Mouse (Mus musculus): ENCODE data around the gene Eif4enif1.

DNA sequence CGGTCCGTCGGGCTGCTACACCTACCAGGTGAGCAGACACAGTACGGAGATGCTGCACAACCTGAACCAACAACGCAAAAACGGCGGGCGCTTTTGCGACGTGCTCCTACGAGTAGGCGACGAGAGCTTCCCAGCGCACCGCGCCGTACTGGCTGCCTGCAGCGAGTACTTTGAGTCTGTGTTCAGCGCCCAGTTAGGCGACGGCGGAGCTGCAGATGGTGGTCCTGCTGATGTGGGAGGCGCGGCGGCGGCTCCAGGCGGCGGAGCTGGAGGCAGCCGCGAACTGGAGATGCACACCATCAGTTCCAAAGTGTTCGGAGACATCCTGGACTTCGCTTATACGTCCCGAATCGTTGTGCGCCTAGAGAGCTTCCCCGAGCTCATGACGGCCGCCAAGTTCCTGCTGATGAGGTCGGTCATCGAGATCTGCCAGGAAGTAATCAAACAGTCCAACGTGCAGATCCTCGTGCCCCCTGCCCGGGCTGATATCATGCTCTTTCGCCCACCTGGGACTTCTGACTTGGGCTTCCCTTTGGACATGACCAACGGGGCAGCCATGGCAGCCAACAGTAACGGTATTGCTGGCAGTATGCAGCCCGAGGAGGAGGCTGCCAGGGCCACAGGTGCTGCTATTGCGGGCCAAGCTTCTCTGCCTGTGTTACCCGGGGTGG, 88.6 kb downstream of the Eif4enif1 start:
- no peak for TF ChIP-seq POLR2A (IDR thresholded peaks at IDR 0.05; ENCODE audit: extremely low read depth, insufficient read depth, low read length)
- no peak for TF ChIP-seq CTCF (IDR thresholded peaks at IDR 0.05; ENCODE audit: low read depth, low read length)
